Mouse (Mus musculus) heart, postnatal 0 days (tissue): ENCODE measurements around the gene Nfib. TPM values are rescaled to one million over a fixed set of nuclear protein-coding genes. Genes with fewer than 3 reads are reported as not detected.
A peak's percentile ranks its signal among the peaks of the same experiment; 100 is the strongest.

ENCODE experiments used
- ATAC-seq: fragments of 200-750 bp; cut with Nextera tagmentation; 2 replicates; pipeline ENCODE4 v1.8.0; 2017; ENCODE audit warnings: low read depth, moderate number of reproducible peaks, moderate library complexity; ENCODE audit not compliant: insufficient read depth
- DNase-seq: peaks from one replicate; pipeline ENCODE4 v3.0.0-alpha.2; 2016; ENCODE audit warnings: low spot score
- H3K27ac ChIP-seq: fragments of 300-500 bp; sonication (generic); 2 replicates; pipeline ENCODE4 v1.5.1; 2014; ENCODE audit warnings: low read depth, mild to moderate bottlenecking
- H3K27me3 ChIP-seq: fragments of 300-500 bp; sonication (generic); 2 replicates; pipeline ENCODE4 v1.6.1; 2014; ENCODE audit warnings: low read length, mixed read lengths; ENCODE audit not compliant: control insufficient read depth, insufficient read depth
- H3K36me3 ChIP-seq: fragments of 300-500 bp; sonication (generic); replicated peaks from 2 replicates; pipeline ENCODE4 v1.6.1; 2014; ENCODE audit warnings: low read length, mixed read lengths; ENCODE audit not compliant: control insufficient read depth, insufficient read depth
- H3K4me1 ChIP-seq: fragments of 300-500 bp; sonication (generic); 2 replicates; pipeline ENCODE4 v1.6.1; 2014; ENCODE audit warnings: antibody characterized with exemption; ENCODE audit not compliant: control insufficient read depth, insufficient read depth
- H3K4me2 ChIP-seq: fragments of 300-500 bp; sonication (generic); 2 replicates; pipeline ENCODE4 v1.6.1; 2014; ENCODE audit warnings: low read depth, mild to moderate bottlenecking, low read length, moderate library complexity
- H3K4me3 ChIP-seq: fragments of 300-500 bp; sonication (generic); 2 replicates; pipeline ENCODE4 v1.5.1; 2014; ENCODE audit warnings: low read depth, low read length
- H3K9ac ChIP-seq: fragments of 300-500 bp; sonication (generic); replicated peaks from 2 replicates; pipeline ENCODE4 v1.6.1; 2014; ENCODE audit warnings: low read depth, low read length, mixed read lengths
- H3K9me3 ChIP-seq: fragments of 300-500 bp; sonication (generic); replicated peaks from 2 replicates; pipeline ENCODE4 v1.6.1; 2016; ENCODE audit warnings: low read length; ENCODE audit not compliant: control insufficient read depth
- CTCF ChIP-seq: IDR thresholded peaks from 2 replicates; pipeline ENCODE4 v1.5.1; 2016; ENCODE audit warnings: antibody characterized with exemption, control low read depth, low read depth
- EP300 ChIP-seq: IDR thresholded peaks from 2 replicates; pipeline ENCODE4 v1.6.1; 2016; ENCODE audit warnings: antibody characterized with exemption, low read depth
- WGBS: fragments of 180-500 bp; shearing (Covaris S2); extraction: QIAGEN DNeasy Blood & Tissue Kit; methylation state at CpG from one replicate; pipeline ENCODE4 v1.1.7; 2014; 5-methylcytosine and 5-hydroxymethylcytosine counted together
- polyA plus RNA-seq: library from polyadenylated mRNA; unstranded; fragments of >200 nt; fragmentation: Nextera tagmentation; extraction: Ambion mirVana; gene quantifications from 2 replicates; pipeline ENCODE4 v1.2.1, GENCODE M21; 2015
- total RNA-seq: library from RNA; depleted of rRNA; stranded (reverse); fragments of >200 nt; gene quantifications from 2 replicates; pipeline ENCODE4 v1.2.3, GENCODE M21; 2014; ENCODE audit warnings: low replicate concordance

Gene Nfib
- total and polyA plus RNA-seq, 2 experiments from 2014 or later, result 44.0 to 82.0 TPM

GRCm38 (mm10) chr4:82503274-82504014 lies 202.1 kb downstream of the Nfib start:
- no peaks in the 10 kb centered on the region for H3K27me3 ChIP-seq
- peak overlapping the region; percentile 98 for H3K9ac ChIP-seq
- no peak for DNase-seq
- WGBS, result 4% methylated on average over 8 of the region's 8 CpGs
- H3K4me3 ChIP-seq, result peak overlapping the region; percentile 97
- peaks cover 19% of the 10 kb centered on the region for H3K4me1 ChIP-seq
- TF ChIP-seq CTCF (no peak), EP300 (no peak)
- no peak for ATAC-seq
- peak overlapping the region; percentile 95 for H3K4me2 ChIP-seq
- no peaks in the 10 kb centered on the region for H3K36me3 ChIP-seq
- no peaks in the 10 kb centered on the region for H3K9me3 ChIP-seq
- H3K27ac ChIP-seq, result peak overlapping the region; percentile 100

DNA sequence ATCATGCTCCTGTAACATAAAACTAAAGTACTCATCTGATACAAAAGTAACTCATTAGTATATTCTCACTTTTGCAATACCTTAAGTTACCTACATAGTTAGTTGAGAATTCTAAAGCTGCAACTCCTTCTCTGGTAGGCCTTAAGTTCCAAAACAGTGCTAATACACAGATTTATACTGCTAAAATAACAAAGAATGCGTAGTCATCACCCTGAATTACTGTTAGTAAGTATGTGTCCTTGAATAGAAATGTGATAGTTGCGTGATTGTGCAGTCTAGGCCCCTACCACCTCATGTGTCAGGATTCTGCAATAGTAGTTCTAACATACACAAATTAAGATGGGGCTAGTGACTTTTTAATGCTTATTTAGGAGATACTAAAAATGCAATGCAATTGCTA lies 202.9 kb downstream of the Nfib start:
- DNase-seq, result peak; percentile 17
- peaks cover 8% of the 10 kb centered on the region for H3K36me3 ChIP-seq
- H3K9ac ChIP-seq, result peak overlapping the region; percentile 98
- H3K4me2 ChIP-seq, result peak overlapping the region; percentile 95
- H3K4me3 ChIP-seq, result peak overlapping the region; percentile 97
- H3K4me1 ChIP-seq, result peaks cover 27% of the 10 kb centered on the region
- no peaks in the 10 kb centered on the region for H3K27me3 ChIP-seq
- TF ChIP-seq CTCF, result no peak
- no peak for TF ChIP-seq EP300
- H3K9me3 ChIP-seq, result no peaks in the 10 kb centered on the region
- no peak for ATAC-seq
- peak overlapping the region; percentile 69 for H3K27ac ChIP-seq
- WGBS, result 5% methylated on average over 2 of the region's 2 CpGs

- H3K27ac ChIP-seq, result peak overlapping the region; percentile 83; the same call in 1 of the 2 replicates
- H3K9ac ChIP-seq, result peak overlapping the region; percentile 52
- H3K9me3 ChIP-seq, result no peaks in the 10 kb centered on the region
- peak overlapping the region; percentile 97 for H3K4me3 ChIP-seq
- TF ChIP-seq CTCF (no peak), EP300 (no peak)
- ATAC-seq, result no peak
- H3K4me2 ChIP-seq, result peak overlapping the region; percentile 95
- H3K27me3 ChIP-seq, result no peaks in the 10 kb centered on the region
- DNase-seq, result no peak
- H3K4me1 ChIP-seq, result peaks cover 33% of the 10 kb centered on the region
- peaks cover 9% of the 10 kb centered on the region for H3K36me3 ChIP-seq
- 4% methylated on average over 5 of the region's 5 CpGs for WGBS
Measured at GRCm38 (mm10) chr4:82502012-82502411, 203.5 kb downstream of the Nfib start.

- DNase-seq, result no peak
- H3K9ac ChIP-seq, result peak overlapping the region; percentile 46
- no peak for ATAC-seq
Measured at GRCm38 (mm10) chr4:82500578-82501098, 204.9 kb downstream of the Nfib start.

DNA sequence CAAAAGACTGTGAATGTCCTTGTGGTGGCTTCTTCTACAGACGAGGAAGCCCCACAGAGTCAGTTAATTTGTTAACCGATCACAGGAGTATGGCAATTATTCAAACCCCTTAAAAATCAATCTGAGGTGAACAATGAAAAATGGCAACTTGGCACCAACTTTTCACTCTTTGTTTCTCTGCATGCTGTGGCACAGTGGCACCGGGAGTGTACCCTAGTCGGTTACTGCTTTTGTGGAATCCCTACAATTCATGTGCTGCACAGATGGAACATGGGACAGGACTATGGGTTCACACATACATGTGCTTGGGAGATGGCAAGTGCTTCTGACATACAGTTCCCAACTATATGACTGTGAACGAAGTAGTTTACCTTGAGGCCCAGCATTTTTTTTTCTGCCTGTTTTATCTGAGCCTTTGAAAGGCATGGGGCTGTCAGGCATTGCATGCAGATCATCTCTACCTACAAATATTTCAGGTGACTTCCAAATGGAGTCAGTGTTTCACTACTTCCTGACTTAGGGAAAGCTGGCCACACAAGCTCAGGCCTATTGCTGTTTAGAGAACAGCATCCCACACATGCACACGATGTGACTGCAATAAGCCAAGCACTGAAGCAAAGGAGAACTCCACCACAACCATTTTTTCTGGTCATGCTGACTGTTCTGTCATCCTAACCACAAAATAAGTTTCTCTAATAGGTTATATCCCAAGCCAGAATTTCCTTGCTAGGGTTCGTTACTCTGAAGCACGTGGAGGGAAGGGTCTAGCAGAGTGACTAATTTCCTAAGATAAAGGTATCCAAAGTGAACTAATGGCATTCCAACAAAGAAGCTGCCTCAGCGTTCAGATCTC lies 205.6 kb downstream of the Nfib start:
- peaks cover 48% of the 10 kb centered on the region for H3K4me1 ChIP-seq
- no peaks in the 10 kb centered on the region for H3K27me3 ChIP-seq
- TF ChIP-seq CTCF, result no peak
- no peak for TF ChIP-seq EP300
- H3K9ac ChIP-seq, result peak overlapping the region; percentile 46; the same call in 1 of the 2 replicates
- 19% methylated on average over 9 of the region's 9 CpGs for WGBS
- ATAC-seq, result no peak
- H3K4me3 ChIP-seq, result peak overlapping the region; percentile 97
- peak overlapping the region; percentile 95 for H3K4me2 ChIP-seq
- no peaks in the 10 kb centered on the region for H3K9me3 ChIP-seq
- H3K27ac ChIP-seq, result peak overlapping the region; percentile 83
- no peak for DNase-seq
- peaks cover 9% of the 10 kb centered on the region for H3K36me3 ChIP-seq

More at GRCm38 (mm10) chr4:82500578-82501098, 204.9 kb downstream of the Nfib start:
- Histone ChIP-seq H3K36me3 (peaks cover 9% of the 10 kb centered on the region), H3K4me1 (peaks cover 46% of the 10 kb centered on the region), H3K9me3 (no peaks in the 10 kb centered on the region), H3K27me3 (no peaks in the 10 kb centered on the region), H3K27ac (peak overlapping the region; percentile 83), H3K4me2 (peak overlapping the region; percentile 95), H3K4me3 (peak overlapping the region; percentile 97)
- no peak for TF ChIP-seq EP300
- no peak for TF ChIP-seq CTCF
- WGBS, result 24% methylated on average over 5 of the region's 5 CpGs
